Mouse (Mus musculus) liver, postnatal 0 days (tissue): ENCODE results near the gene Cmah. TPM values are rescaled to one million over a fixed set of nuclear protein-coding genes. Genes with fewer than 3 reads are reported as not detected.

Source experiments
- ATAC-seq: fragments of 200-750 bp; cut with Nextera tagmentation; 2 replicates; pipeline ENCODE4 v1.8.0; 2017; ENCODE audit warnings: mild to moderate bottlenecking, moderate library complexity
- DNase-seq: peaks from one replicate; pipeline ENCODE4 v3.0.0-alpha.2; 2016
- H3K27ac ChIP-seq: fragments of 300-500 bp; sonication (generic); 2 replicates; pipeline ENCODE4 v1.5.1; 2014; ENCODE audit warnings: antibody characterized with exemption, moderate library complexity, mild to moderate bottlenecking, low read depth
- H3K27me3 ChIP-seq: fragments of 300-500 bp; sonication (generic); 2 replicates; pipeline ENCODE4 v1.6.1; 2014; ENCODE audit warnings: low read length, control low read depth, mixed read lengths; ENCODE audit not compliant: insufficient read depth
- H3K36me3 ChIP-seq: fragments of 300-500 bp; sonication (generic); replicated peaks from 2 replicates; pipeline ENCODE4 v1.6.1; 2014; ENCODE audit warnings: mild to moderate bottlenecking, control low read depth, low read length, moderate library complexity, mixed read lengths; ENCODE audit not compliant: insufficient read depth
- H3K4me1 ChIP-seq: fragments of 300-500 bp; sonication (generic); 2 replicates; pipeline ENCODE4 v1.6.1; 2014; ENCODE audit warnings: antibody characterized with exemption, mild to moderate bottlenecking, control low read depth; ENCODE audit not compliant: insufficient read depth
- H3K4me2 ChIP-seq: fragments of 300-500 bp; sonication (generic); 2 replicates; pipeline ENCODE4 v1.6.1; 2014; ENCODE audit warnings: low read depth, mild to moderate bottlenecking, low read length, moderate library complexity, mixed read lengths
- H3K4me3 ChIP-seq: fragments of 300-500 bp; sonication (generic); 2 replicates; pipeline ENCODE4 v1.5.1; 2014; ENCODE audit warnings: low read depth, low read length
- H3K9ac ChIP-seq: fragments of 300-500 bp; sonication (generic); replicated peaks from 2 replicates; pipeline ENCODE4 v1.6.1; 2014; ENCODE audit warnings: mild to moderate bottlenecking, moderate library complexity
- H3K9me3 ChIP-seq: fragments of 300-500 bp; sonication (generic); 2 replicates; pipeline ENCODE4 v1.6.1; 2016; ENCODE audit warnings: mild to moderate bottlenecking, control low read depth, low read length, mixed read lengths
- CTCF ChIP-seq: sonication (generic); IDR thresholded peaks from 2 replicates; pipeline ENCODE4 v1.5.1; 2016; ENCODE audit warnings: antibody characterized with exemption, low read depth
- EP300 ChIP-seq: IDR thresholded peaks from 2 replicates; pipeline ENCODE4 v1.6.1; 2016; ENCODE audit warnings: antibody characterized with exemption, low read depth, mild to moderate bottlenecking
- WGBS: fragments of 180-500 bp; shearing (Covaris S2); extraction: QIAGEN DNeasy Blood & Tissue Kit; methylation state at CpG from one replicate; pipeline ENCODE4 v1.1.7; 2014; ENCODE audit not compliant: insufficient replicate concordance; 5-methylcytosine and 5-hydroxymethylcytosine counted together
- polyA plus RNA-seq: library from polyadenylated mRNA; unstranded; fragments of >200 nt; fragmentation: Nextera tagmentation; extraction: Ambion mirVana; gene quantifications from 2 replicates; pipeline ENCODE4 v1.2.1, GENCODE M21; 2015

Gene Cmah
- 2.8 and 3.7 TPM in 2 replicates for polyA plus RNA-seq

- Histone ChIP-seq H3K9me3 (no peaks in the 10 kb centered on the region), H3K27me3 (no peaks in the 10 kb centered on the region), H3K4me3 (no peak within 1 kb of the TSS), H3K9ac (0 out of 2 replicates have a peak within 1 kb of the TSS, but pooled peaks have one; percentile 11), H3K4me1 (peaks cover 38% of the 10 kb centered on the region), H3K27ac (peak within 1 kb of the TSS; percentile 49), H3K36me3 (no peaks in the 10 kb centered on the region), H3K4me2 (peak within 1 kb of the TSS; percentile 34)
- ATAC-seq, result no peak
- WGBS, result 66% methylated on average over 5 of the region's 5 CpGs
- TF ChIP-seq EP300 (no peak), CTCF (no peak)
- no peak for DNase-seq
Observed at GRCm38 (mm10) chr13:24327201-24327600, at the start of gene Cmah. Gene Cmah (plus strand): TSS chr13:24327404.

GRCm38 (mm10) chr13:24279407-24279761 is 47.8 kb upstream of the Cmah start:
- Histone ChIP-seq H3K9ac (no peak overlapping the region), H3K4me3 (no peak overlapping the region), H3K9me3 (no peaks in the 10 kb centered on the region), H3K4me1 (peaks cover 3% of the 10 kb centered on the region; the same call in 1 of the 2 replicates), H3K27me3 (peaks cover 18% of the 10 kb centered on the region), H3K4me2 (peak overlapping the region; percentile 84; the same call in 1 of the 2 replicates), H3K36me3 (no peaks in the 10 kb centered on the region), H3K27ac (no peak overlapping the region)
- ATAC-seq (no peak), DNase-seq (no peak)
- 54% methylated on average over 11 of the region's 11 CpGs for WGBS
- TF ChIP-seq CTCF, result no peak
- no peak for TF ChIP-seq EP300

- peak; percentile 24 for DNase-seq
- H3K36me3 ChIP-seq, result no peaks in the 10 kb centered on the region
- TF ChIP-seq CTCF (no peak), EP300 (no peak)
- peak overlapping the region; percentile 66 for H3K9ac ChIP-seq
- peak overlapping the region; percentile 84 for H3K4me2 ChIP-seq
- no peaks in the 10 kb centered on the region for H3K9me3 ChIP-seq
- no peak for ATAC-seq
- WGBS, result 10% methylated on average over 20 of the region's 21 CpGs
- H3K27ac ChIP-seq, result 0 out of 2 replicates have a peak overlapping the region, but pooled peaks have one; percentile 3
- peaks cover 3% of the 10 kb centered on the region; the same call in 1 of the 2 replicates for H3K4me1 ChIP-seq
- H3K4me3 ChIP-seq, result peak overlapping the region; percentile 60
- peaks cover 18% of the 10 kb centered on the region for H3K27me3 ChIP-seq
Observed at GRCm38 (mm10) chr13:24279762-24280438, 47.3 kb upstream of the Cmah start.

DNA sequence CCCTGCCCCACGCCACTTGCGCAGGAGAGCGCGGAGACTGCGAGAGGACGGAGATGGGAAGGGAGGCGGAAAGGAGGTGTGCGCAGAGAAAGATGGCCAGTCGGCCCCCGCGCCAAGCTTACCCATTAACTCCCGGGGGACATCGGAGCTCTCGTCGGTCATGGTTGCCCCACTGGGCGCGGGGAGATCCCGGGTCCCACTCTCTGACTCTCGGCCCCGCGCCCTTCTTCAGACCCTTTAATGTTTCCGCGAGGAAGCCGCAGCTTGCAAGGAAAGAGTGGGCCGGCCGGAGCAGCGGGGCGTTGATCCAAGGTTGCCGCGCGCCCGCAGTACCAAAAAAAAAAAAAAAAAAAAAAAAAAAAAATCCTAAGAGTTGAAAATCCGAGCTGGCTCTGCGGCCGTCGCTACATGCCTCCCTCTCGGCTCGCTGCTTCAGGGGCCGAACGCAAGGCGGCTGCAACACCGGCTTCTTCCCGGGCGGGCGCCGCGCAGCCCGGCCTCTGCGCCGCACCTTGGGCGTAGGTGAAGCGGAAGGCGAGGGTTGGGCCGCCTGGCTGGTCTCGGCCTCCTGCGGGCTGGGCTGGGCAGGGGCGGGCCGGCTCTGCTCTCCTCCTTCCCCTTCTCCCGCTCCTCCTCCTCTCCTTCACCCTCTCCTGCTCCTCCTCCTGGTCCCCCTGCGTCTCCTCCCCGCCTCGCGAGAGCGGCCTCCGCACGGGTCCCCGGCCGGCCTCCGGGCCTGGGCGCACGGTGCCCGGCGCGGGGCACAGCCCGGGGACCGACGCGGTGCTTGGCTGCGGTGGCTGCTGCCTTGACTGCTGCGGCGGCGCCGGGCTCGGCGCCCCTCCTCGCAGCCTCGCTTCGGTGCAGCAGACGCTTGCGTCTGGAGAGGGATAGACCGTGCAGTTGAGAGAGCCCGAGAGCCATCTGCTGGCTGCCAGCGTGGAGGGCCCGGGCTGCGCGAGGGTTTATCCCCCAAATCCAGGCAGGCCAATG is 46.5 kb upstream of the Cmah start, which contains the start of gene Carmil1:
Gene Carmil1, minus strand, starts transcription at position 357 of the 993 bp plus-strand sequence.
- Histone ChIP-seq H3K4me2 (peak within 1 kb of the TSS; percentile 84), H3K9me3 (no peaks in the 10 kb centered on the region), H3K9ac (peak within 1 kb of the TSS; percentile 66), H3K4me1 (peaks cover 3% of the 10 kb centered on the region; the same call in 1 of the 2 replicates), H3K27me3 (peaks cover 18% of the 10 kb centered on the region), H3K4me3 (peak within 1 kb of the TSS; percentile 60), H3K27ac (peak within 1 kb of the TSS; percentile 60), H3K36me3 (no peaks in the 10 kb centered on the region)
- WGBS, result under 1% methylated on average over 75 of the region's 96 CpGs
- TF ChIP-seq EP300 (no peak), CTCF (peak; percentile 78)
- ATAC-seq (peak; percentile 98), DNase-seq (peak; percentile 76)

DNA sequence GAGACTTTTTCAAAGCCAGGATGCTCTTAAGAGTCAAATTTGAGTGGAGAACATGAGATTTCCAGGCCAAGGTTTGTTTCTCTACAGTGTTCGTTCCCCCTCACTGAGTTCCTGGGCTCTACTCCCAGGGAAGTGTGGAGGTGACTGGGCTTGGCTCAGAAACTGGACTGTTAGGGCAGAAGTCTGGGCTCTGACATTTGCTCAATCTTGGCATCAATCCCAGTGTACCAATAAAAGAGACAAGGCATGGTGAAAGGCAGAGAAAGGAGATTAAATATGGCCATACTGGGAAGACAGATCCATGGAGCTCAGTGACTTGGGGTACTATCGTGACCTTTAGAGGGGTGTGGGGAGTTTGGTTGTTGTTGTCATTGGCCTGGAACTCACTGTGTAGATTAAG is 39.8 kb upstream of the Cmah start:
- H3K4me2 ChIP-seq, result no peak overlapping the region
- H3K9ac ChIP-seq, result no peak overlapping the region
- ATAC-seq (no peak), DNase-seq (no peak)
- 78% methylated on average over 2 of the region's 2 CpGs for WGBS
- H3K27me3 ChIP-seq, result 0 out of 2 replicates have a peak, but pooled peaks cover 3% of the 10 kb centered on the region
- H3K9me3 ChIP-seq, result no peaks in the 10 kb centered on the region
- TF ChIP-seq EP300, result no peak
- TF ChIP-seq CTCF, result no peak
- no peak overlapping the region for H3K27ac ChIP-seq
- H3K36me3 ChIP-seq, result no peaks in the 10 kb centered on the region
- H3K4me3 ChIP-seq, result no peak overlapping the region
- no peaks in the 10 kb centered on the region for H3K4me1 ChIP-seq

DNA sequence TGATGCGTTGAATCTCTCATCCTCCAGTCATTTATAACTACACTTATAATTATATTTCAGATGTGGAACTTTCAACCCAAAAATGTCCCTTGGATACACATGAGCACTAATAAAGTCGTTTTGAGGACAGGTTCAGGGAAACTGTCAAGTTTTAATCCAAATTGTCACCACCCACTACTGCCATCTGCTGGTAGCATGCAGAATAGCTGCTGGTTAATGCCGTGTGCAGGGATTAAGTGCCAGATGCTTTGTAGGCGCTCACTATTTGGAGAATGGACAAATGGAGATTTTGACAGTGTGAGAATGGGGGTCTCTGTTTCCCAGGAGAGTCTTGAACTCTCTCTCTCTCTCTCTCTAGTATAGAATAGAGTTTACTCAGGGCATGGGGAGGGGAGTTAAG is 30.0 kb upstream of the Cmah start:
- ATAC-seq (no peak), DNase-seq (peak; percentile 56)
- no peaks in the 10 kb centered on the region for H3K27me3 ChIP-seq
- H3K36me3 ChIP-seq, result no peaks in the 10 kb centered on the region
- H3K4me1 ChIP-seq, result no peaks in the 10 kb centered on the region
- no peak overlapping the region for H3K9ac ChIP-seq
- H3K4me2 ChIP-seq, result no peak overlapping the region
- H3K9me3 ChIP-seq, result no peaks in the 10 kb centered on the region
- no peak overlapping the region for H3K4me3 ChIP-seq
- WGBS, result 12% methylated on average over 4 of the region's 4 CpGs
- no peak for TF ChIP-seq EP300
- peak; percentile 94 for TF ChIP-seq CTCF
- no peak overlapping the region for H3K27ac ChIP-seq
